Mouse (Mus musculus): ENCODE results near the gene Flt3l. TPM values are rescaled to one million over a fixed set of nuclear protein-coding genes. Genes with fewer than 3 reads are reported as not detected.
A peak's percentile ranks its signal among the peaks of the same experiment; 100 is the strongest.
"Not testable (repeated sequence)": the region's sequence is repeated elsewhere in the genome, so short reads cannot be mapped to it uniquely, and the experiment has no call there.

The Flt3l gene
- polyA plus RNA-seq, 1 experiment from 2014 or later: 1.7 TPM

DNA sequence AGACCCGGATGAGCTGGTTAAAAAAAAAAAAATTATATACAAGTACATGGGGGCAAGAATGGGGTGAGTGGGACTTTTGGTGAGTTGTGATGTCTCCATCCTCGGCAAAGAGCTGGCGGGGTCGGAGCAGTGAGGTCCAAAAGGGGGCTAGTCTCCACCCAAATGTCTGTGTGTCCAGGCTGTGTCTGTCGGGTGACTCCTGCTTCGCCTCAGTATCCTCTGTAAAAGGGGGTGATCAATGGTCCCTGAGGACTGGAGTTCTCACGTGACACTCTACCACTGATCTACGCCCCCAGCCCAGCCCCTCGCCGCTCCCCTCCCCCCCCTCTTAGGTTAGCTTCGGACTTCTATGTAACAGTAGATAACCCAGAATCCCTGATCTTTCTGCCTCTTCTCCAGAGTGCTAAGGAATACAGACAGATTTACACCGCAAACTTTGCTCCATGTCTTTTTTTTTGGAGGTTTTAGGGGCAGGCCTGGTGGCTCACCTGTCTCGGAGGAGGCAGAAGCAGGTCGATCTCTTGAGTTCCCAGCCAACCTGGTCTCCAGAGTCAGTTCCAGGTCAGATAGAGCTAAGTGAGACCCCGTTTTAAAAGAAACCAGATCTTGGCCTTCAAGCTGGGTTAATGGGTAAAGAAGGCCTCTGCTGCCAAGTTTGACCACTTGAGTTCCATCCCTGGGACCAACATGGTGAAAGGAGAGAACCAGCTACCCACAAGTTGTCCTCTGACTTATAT is 6.3 kb downstream of the Flt3l start:
- Histone ChIP-seq H3K4me2 (replicated peaks) (peak overlapping the region; percentile 64), H3K27me3 (ENCODE audit: control insufficient read depth, insufficient read depth, low read length) (no peaks in the 10 kb centered on the region), H3K4me3 (replicated peaks; ENCODE audit: low read length) (peak overlapping the region; percentile 81), H3K9me3 (ENCODE audit: control insufficient read depth, low read length) (no peaks in the 10 kb centered on the region), H3K36me3 (replicated peaks; ENCODE audit: control insufficient read depth, insufficient read depth) (peaks cover 26% of the 10 kb centered on the region), H3K27ac (peak overlapping the region; percentile 95), H3K4me1 (replicated peaks; ENCODE audit: control insufficient read depth, insufficient read depth, low read length) (peaks cover 22% of the 10 kb centered on the region), H3K9ac (peak overlapping the region; percentile 62)
- no peak for ATAC-seq (ENCODE audit: low FRiP score)
- no peak for DNase-seq (ENCODE audit: low spot score)
- 51% methylated on average over 15 of the region's 15 CpGs for WGBS

GRCm38 (mm10) chr7:45129318-45129717 is 6.9 kb downstream of the Flt3l start:
- WGBS: under 1% methylated on average over 17 of the region's 17 CpGs
- Histone ChIP-seq H3K4me2 (replicated peaks) (peak overlapping the region; percentile 64), H3K36me3 (replicated peaks; ENCODE audit: control insufficient read depth, insufficient read depth) (peaks cover 30% of the 10 kb centered on the region), H3K27ac (peak overlapping the region; percentile 95), H3K9ac (peak overlapping the region; percentile 62), H3K4me1 (replicated peaks; ENCODE audit: control insufficient read depth, insufficient read depth, low read length) (peaks cover 27% of the 10 kb centered on the region), H3K9me3 (ENCODE audit: control insufficient read depth, low read length) (no peaks in the 10 kb centered on the region), H3K4me3 (replicated peaks; ENCODE audit: low read length) (peak overlapping the region; percentile 81), H3K27me3 (ENCODE audit: control insufficient read depth, insufficient read depth, low read length) (no peaks in the 10 kb centered on the region)
- ATAC-seq (ENCODE audit: low FRiP score) (no peak), DNase-seq (ENCODE audit: low spot score) (no peak)

GRCm38 (mm10) chr7:45128624-45129246 is 7.5 kb downstream of the Flt3l start, which contains the start of gene Rpl13a:
TSS of gene Rpl13a (minus strand) at chr7:45128761.
- peaks cover 30% of the 10 kb centered on the region for H3K36me3 ChIP-seq (replicated peaks; ENCODE audit: control insufficient read depth, insufficient read depth)
- no peaks in the 10 kb centered on the region for H3K9me3 ChIP-seq (ENCODE audit: control insufficient read depth, low read length)
- peak within 1 kb of the TSS; percentile 95 for H3K27ac ChIP-seq
- peaks cover 27% of the 10 kb centered on the region for H3K4me1 ChIP-seq (replicated peaks; ENCODE audit: control insufficient read depth, insufficient read depth, low read length)
- under 1% methylated on average over 48 of the region's 48 CpGs for WGBS
- no peaks in the 10 kb centered on the region for H3K27me3 ChIP-seq (ENCODE audit: control insufficient read depth, insufficient read depth, low read length)
- H3K4me2 ChIP-seq (replicated peaks): peak within 1 kb of the TSS; percentile 69
- peak; percentile 95 for ATAC-seq (ENCODE audit: low FRiP score)
- peak within 1 kb of the TSS; percentile 81 for H3K4me3 ChIP-seq (replicated peaks; ENCODE audit: low read length)
- peak; percentile 99 for DNase-seq (ENCODE audit: low spot score)
- H3K9ac ChIP-seq: peak within 1 kb of the TSS; percentile 97

GRCm38 (mm10) chr7:45127700-45128224 is 8.5 kb downstream of the Flt3l start:
- peak overlapping the region; percentile 81 for H3K4me3 ChIP-seq (replicated peaks; ENCODE audit: low read length)
- H3K4me2 ChIP-seq (replicated peaks): peak overlapping the region; percentile 69
- H3K4me1 ChIP-seq (replicated peaks; ENCODE audit: control insufficient read depth, insufficient read depth, low read length): peaks cover 32% of the 10 kb centered on the region
- no peak for DNase-seq (ENCODE audit: low spot score)
- no peaks in the 10 kb centered on the region for H3K9me3 ChIP-seq (ENCODE audit: control insufficient read depth, low read length)
- 3% methylated on average over 6 of the region's 6 CpGs for WGBS
- no peaks in the 10 kb centered on the region for H3K27me3 ChIP-seq (ENCODE audit: control insufficient read depth, insufficient read depth, low read length)
- H3K36me3 ChIP-seq (replicated peaks; ENCODE audit: control insufficient read depth, insufficient read depth): peaks cover 36% of the 10 kb centered on the region
- H3K9ac ChIP-seq: peak overlapping the region; percentile 97
- ATAC-seq (ENCODE audit: low FRiP score): no peak
- H3K27ac ChIP-seq: peak overlapping the region; percentile 88

DNA sequence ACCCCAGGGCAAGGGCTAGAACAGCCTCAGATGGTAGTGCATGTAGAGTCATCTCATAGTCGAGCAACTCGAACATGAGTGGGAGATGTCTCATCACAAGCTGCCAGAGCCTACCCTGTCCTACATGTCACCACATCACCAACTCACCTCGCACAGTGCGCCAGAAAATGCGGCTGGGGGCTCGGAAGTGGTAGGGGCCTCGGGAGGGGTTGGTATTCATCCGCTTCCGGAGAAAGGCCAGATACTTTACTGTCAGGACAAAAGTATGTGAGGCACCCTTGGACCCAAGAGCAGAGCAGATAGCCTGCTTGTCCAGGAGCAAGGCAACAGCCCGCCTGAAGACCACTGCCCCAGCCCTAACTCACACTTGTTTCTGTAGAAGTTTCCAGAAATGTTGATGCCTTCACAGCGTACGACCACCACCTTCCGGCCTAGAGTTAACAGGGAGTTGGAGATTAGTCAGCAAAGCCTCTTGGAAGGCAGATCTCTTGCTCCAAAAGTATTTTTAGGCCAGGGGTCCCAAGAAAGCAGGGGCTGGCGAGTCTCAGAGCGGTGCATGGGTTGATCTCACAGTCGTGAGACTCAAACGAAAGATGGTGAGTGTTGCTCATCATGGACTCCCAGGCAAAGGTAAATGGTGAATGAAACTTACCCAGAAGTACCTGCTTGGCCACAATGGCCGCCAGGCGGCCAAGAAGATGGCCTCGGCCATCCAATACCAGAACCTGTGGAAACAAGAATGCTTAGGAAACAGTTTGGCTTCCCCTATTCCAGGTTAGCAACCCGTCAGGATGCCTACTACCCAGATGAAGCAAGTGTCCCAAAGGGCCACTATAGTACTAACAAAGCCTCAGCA is 9.2 kb downstream of the Flt3l start:
- peak overlapping the region; percentile 97 for H3K9ac ChIP-seq
- H3K4me1 ChIP-seq (replicated peaks; ENCODE audit: control insufficient read depth, insufficient read depth, low read length): peaks cover 32% of the 10 kb centered on the region
- DNase-seq (ENCODE audit: low spot score) (no peak), ATAC-seq (ENCODE audit: low FRiP score) (no peak)
- H3K4me2 ChIP-seq (replicated peaks): peak overlapping the region; percentile 69
- peak overlapping the region; percentile 81 for H3K4me3 ChIP-seq (replicated peaks; ENCODE audit: low read length)
- H3K27ac ChIP-seq: peak overlapping the region; percentile 88; the same call in 1 of the 2 replicates
- no peaks in the 10 kb centered on the region for H3K9me3 ChIP-seq (ENCODE audit: control insufficient read depth, low read length)
- peaks cover 43% of the 10 kb centered on the region for H3K36me3 ChIP-seq (replicated peaks; ENCODE audit: control insufficient read depth, insufficient read depth)
- 56% methylated on average over 21 of the region's 21 CpGs for WGBS
- no peaks in the 10 kb centered on the region for H3K27me3 ChIP-seq (ENCODE audit: control insufficient read depth, insufficient read depth, low read length)

DNA sequence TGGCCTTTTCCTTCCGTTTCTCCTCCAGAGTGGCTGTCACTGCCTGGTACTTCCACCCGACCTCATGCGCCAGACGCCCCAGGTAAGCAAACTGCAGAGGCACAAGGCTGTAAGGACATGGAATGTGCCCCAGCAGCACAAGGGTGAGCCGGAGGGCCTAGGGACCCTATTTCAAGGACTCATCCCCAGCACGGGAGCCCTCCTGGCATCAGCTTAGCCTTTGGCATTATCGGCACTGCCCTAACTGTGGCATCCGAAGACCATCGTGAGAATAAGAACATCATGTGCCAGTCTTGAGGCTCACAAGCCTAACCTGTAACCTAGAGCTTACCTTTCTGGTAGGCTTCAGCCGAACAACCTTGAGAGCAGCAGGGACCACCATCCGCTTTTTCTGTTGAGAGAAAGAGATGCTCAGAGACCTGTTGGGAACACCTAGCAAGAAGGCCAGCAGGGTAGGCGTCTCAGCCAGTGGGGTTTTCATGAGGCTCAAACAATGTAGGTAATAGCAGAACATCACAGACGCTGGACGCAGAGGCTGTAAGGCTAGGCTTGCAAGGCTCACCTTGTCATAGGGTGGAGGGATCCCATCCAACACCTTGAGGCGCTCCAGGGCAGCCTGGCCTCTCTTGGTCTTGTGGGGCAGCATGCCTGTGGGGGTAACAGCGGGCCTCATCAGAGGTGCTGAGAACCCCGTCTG is 9.9 kb downstream of the Flt3l start:
- whole genome bisulfite sequencing: 83% methylated on average over 17 of the region's 17 CpGs
- H3K4me3 ChIP-seq (replicated peaks; ENCODE audit: low read length): peak overlapping the region; percentile 81; the same call in 1 of the 2 replicates
- peaks cover 50% of the 10 kb centered on the region for H3K36me3 ChIP-seq (replicated peaks; ENCODE audit: control insufficient read depth, insufficient read depth)
- H3K27ac ChIP-seq: no peak overlapping the region
- peak overlapping the region; percentile 97 for H3K9ac ChIP-seq
- H3K4me2 ChIP-seq (replicated peaks): peak overlapping the region; percentile 69
- H3K27me3 ChIP-seq (ENCODE audit: control insufficient read depth, insufficient read depth, low read length): no peaks in the 10 kb centered on the region
- no peaks in the 10 kb centered on the region for H3K9me3 ChIP-seq (ENCODE audit: control insufficient read depth, low read length)
- no peak for DNase-seq (ENCODE audit: low spot score)
- ATAC-seq (ENCODE audit: low FRiP score): no peak
- peaks cover 32% of the 10 kb centered on the region for H3K4me1 ChIP-seq (replicated peaks; ENCODE audit: control insufficient read depth, insufficient read depth, low read length)

DNA sequence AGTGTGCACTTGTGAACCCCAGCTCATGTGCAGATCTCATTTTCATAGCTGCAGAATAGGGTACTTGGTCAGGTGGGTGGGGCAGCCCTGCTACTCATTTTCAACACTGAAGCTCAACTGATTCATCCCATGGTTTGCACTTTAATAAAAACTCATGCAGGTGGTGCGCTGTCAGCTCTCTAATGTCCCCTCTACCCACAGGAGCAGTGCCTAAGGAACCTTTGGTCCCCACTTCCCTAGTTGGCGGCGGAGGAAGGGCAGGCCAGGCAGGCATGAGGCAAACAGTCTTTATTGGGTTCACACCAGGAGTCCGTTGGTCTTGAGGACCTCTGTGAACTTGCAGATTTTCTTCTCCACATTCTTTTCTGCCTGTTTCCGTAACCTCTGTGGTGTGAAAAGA is 10.6 kb downstream of the Flt3l start:
- not testable (repeated sequence) for ATAC-seq (ENCODE audit: low FRiP score); H3K9me3 ChIP-seq (ENCODE audit: control insufficient read depth, low read length); H3K9ac ChIP-seq; H3K27ac ChIP-seq; H3K4me3 ChIP-seq (replicated peaks; ENCODE audit: low read length); H3K27me3 ChIP-seq (ENCODE audit: control insufficient read depth, insufficient read depth, low read length); DNase-seq (ENCODE audit: low spot score)
- 62% methylated on average over 5 of the region's 5 CpGs for WGBS
- H3K4me2 ChIP-seq (replicated peaks): peak overlapping the region; percentile 62; the same call in 1 of the 2 replicates
- H3K36me3 ChIP-seq (replicated peaks; ENCODE audit: control insufficient read depth, insufficient read depth): peaks cover 57% of the 10 kb centered on the region
- H3K4me1 ChIP-seq (replicated peaks; ENCODE audit: control insufficient read depth, insufficient read depth, low read length): peaks cover 32% of the 10 kb centered on the region

DNA sequence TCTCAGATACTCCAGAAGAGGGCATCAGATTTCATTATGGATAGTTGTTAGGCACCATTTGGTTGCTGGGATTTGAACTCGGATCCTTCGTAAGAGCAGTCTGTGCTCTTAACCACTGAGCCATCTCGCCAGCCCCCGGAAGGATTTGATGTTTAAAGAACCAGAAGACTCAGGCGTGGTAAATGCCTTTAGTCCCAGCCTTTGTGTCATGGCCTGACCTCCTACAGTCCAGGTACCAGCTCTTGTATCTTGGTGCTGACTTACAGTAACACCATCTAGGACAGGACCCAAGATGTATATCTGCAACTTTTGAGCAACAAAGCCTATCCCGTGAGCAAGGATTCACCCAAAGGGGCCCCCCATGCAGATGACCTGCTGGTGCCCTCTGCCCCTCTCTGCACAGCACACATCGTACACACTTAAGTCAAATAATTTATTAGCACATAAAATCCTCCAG is 11.1 kb downstream of the Flt3l start:
- 15% methylated on average over 7 of the region's 7 CpGs for WGBS
- no peak for DNase-seq (ENCODE audit: low spot score)
- Histone ChIP-seq H3K4me2 (replicated peaks) (peak overlapping the region; percentile 62), H3K27ac (peak overlapping the region; percentile 86), H3K27me3 (ENCODE audit: control insufficient read depth, insufficient read depth, low read length) (no peaks in the 10 kb centered on the region), H3K4me3 (replicated peaks; ENCODE audit: low read length) (no peak overlapping the region), H3K4me1 (replicated peaks; ENCODE audit: control insufficient read depth, insufficient read depth, low read length) (peaks cover 32% of the 10 kb centered on the region), H3K36me3 (replicated peaks; ENCODE audit: control insufficient read depth, insufficient read depth) (peaks cover 62% of the 10 kb centered on the region), H3K9ac (peak overlapping the region; percentile 56), H3K9me3 (ENCODE audit: control insufficient read depth, low read length) (no peaks in the 10 kb centered on the region)
- no peak for ATAC-seq (ENCODE audit: low FRiP score)
